Mouse (Mus musculus) CH12.LX (cell line): ENCODE results near the gene Rnd1. TPM values are rescaled to one million over a fixed set of nuclear protein-coding genes. Genes with fewer than 3 reads are reported as not detected.
A peak's percentile ranks its signal among the peaks of the same experiment; 100 is the strongest.

Source experiments
- DNase-seq: peaks from one replicate; pipeline ENCODE4 v3.0.0-alpha.2; 2013; ENCODE audit errors: extremely low read depth
- H3K27ac ChIP-seq: 2 replicates; pipeline ENCODE4 v1.5.1; 2012; ENCODE audit warnings: low read depth, mild to moderate bottlenecking, control low read depth, moderate library complexity; ENCODE audit not compliant: insufficient read depth
- H3K27me3 ChIP-seq: replicated peaks from 2 replicates; pipeline ENCODE3; 2012; ENCODE audit warnings: inconsistent platforms
- H3K36me3 ChIP-seq, 2 experiments: replicated peaks in 1 of 2; 2 replicates each; pipeline versions ENCODE3 to v1.6.1; 2012; ENCODE audit warnings: inconsistent platforms in 1 of 2, low read length in 1 of 2, mild to moderate bottlenecking in 1 of 2, mixed read lengths in 1 of 2, moderate library complexity in 1 of 2; ENCODE audit not compliant: control insufficient read depth in 1 of 2, insufficient read depth in 1 of 2
- H3K4me1 ChIP-seq, 2 experiments: 2 replicates each; pipeline ENCODE4 v1.6.1; 2012; ENCODE audit warnings: inconsistent platforms in 1 of 2, moderate library complexity in 1 of 2; ENCODE audit not compliant: insufficient read depth in 2 of 2, control insufficient read depth in 1 of 2
- H3K4me2 ChIP-seq: 2 replicates; pipeline ENCODE4 v1.6.1; 2012; ENCODE audit warnings: low read depth, mild to moderate bottlenecking, control low read depth; ENCODE audit not compliant: poor library complexity, insufficient read depth, severe bottlenecking
- H3K4me3 ChIP-seq, 3 experiments: fragments of 150-350 bp in 1 of 3; sonication (generic) in 1 of 3; replicated peaks in 1 of 3; 2 replicates each; pipeline versions ENCODE3 to v1.5.1; 2011 to 2012; ENCODE audit warnings: low read depth in 2 of 3, low read length in 2 of 3, mild to moderate bottlenecking in 2 of 3, moderate library complexity in 2 of 3, control low read depth in 1 of 3, improper control_type of control experiment in 1 of 3, inconsistent platforms in 1 of 3, mixed read lengths in 1 of 3; ENCODE audit not compliant: poor library complexity in 1 of 3
- H3K79me2 ChIP-seq: replicated peaks from 2 replicates; pipeline ENCODE4 v1.6.1; 2012; ENCODE audit warnings: mild to moderate bottlenecking, moderate library complexity; ENCODE audit not compliant: control insufficient read depth, poor library complexity, insufficient read depth, severe bottlenecking; ENCODE audit errors: extremely low read depth
- H3K9ac ChIP-seq: 2 replicates; pipeline ENCODE4 v1.6.1; 2012; ENCODE audit warnings: low read depth, mild to moderate bottlenecking, control low read depth, moderate library complexity; ENCODE audit not compliant: insufficient read depth
- H3K9me3 ChIP-seq: replicated peaks from 2 replicates; pipeline ENCODE3; 2012; ENCODE audit warnings: low read length, inconsistent platforms, mixed read lengths
- CTCF ChIP-seq, 2 experiments: IDR thresholded peaks in 1 of 2; conservative IDR thresholded peaks in 1 of 2; 2 replicates each; pipeline ENCODE4 v1.5.1; 2011 to 2012; ENCODE audit warnings: low read depth in 2 of 2, low read length in 2 of 2, improper control_type of control experiment in 1 of 2, inconsistent platforms in 1 of 2, mild to moderate bottlenecking in 1 of 2, moderate library complexity in 1 of 2
- MAZ ChIP-seq: IDR thresholded peaks from 2 replicates; pipeline ENCODE4 v1.6.1; 2012; ENCODE audit warnings: low read depth, mild to moderate bottlenecking, inconsistent platforms, low read length, improper control_type of control experiment, moderate library complexity
- MEF2A ChIP-seq: IDR thresholded peaks from 2 replicates; pipeline ENCODE4 v1.6.1; 2014; ENCODE audit warnings: low read depth, mild to moderate bottlenecking, inconsistent platforms, low read length, improper control_type of control experiment, borderline replicate concordance
- MXI1 ChIP-seq: IDR thresholded peaks from 2 replicates; pipeline ENCODE4 v1.6.1; 2011; ENCODE audit warnings: mild to moderate bottlenecking, low read depth, low read length, improper control_type of control experiment
- MYC ChIP-seq: IDR thresholded peaks from 2 replicates; pipeline ENCODE4 v1.6.1; 2011; ENCODE audit warnings: low read depth, mild to moderate bottlenecking, improper control_type of control experiment, low read length
- RAD21 ChIP-seq: IDR thresholded peaks from 2 replicates; pipeline ENCODE4 v1.6.1; 2011; ENCODE audit warnings: low read depth, mild to moderate bottlenecking, low read length, improper control_type of control experiment, moderate library complexity
- SIN3A ChIP-seq: IDR thresholded peaks from 2 replicates; pipeline ENCODE4 v1.6.1; 2012; ENCODE audit warnings: low read length, improper control_type of control experiment, inconsistent platforms
- SMC3 ChIP-seq: IDR thresholded peaks from 2 replicates; pipeline ENCODE4 v1.6.1; 2011; ENCODE audit warnings: low read depth, low read length, improper control_type of control experiment
- USF1 ChIP-seq: IDR thresholded peaks from 2 replicates; pipeline ENCODE4 v1.6.1; 2014; ENCODE audit warnings: low read depth, mild to moderate bottlenecking, inconsistent platforms, low read length, improper control_type of control experiment
- ZMIZ1 ChIP-seq: IDR thresholded peaks from 2 replicates; pipeline ENCODE4 v1.6.1; 2012; ENCODE audit warnings: low read depth, mild to moderate bottlenecking, inconsistent platforms, low read length, improper control_type of control experiment
- dilution Hi-C: fragments of 300-500 bp; cut with MboI; formaldehyde crosslinking; loops from 2 replicates; pipeline ENCODE4 v1.14.3; 2020; ENCODE audit warnings: low sequenced_read_pairs; ENCODE audit not compliant: extremely low pct_unique_long_range_greater_than_20kb, extremely low pct_ligation_motif_present
- in situ Hi-C: fragments of 300-500 bp; cut with MboI; formaldehyde crosslinking; loops from 3 replicates; pipeline ENCODE4 v1.14.3; 2019; ENCODE audit warnings: low sequenced_read_pairs, low pct_ligation_motif_present, low pct_unique_long_range_greater_than_20kb, mixed read lengths
- polyA plus RNA-seq: library from polyadenylated mRNA; unstranded; fragments of >175 nt; gene quantifications from 2 replicates; pipeline ENCODE4 v1.2.1, GENCODE M21; 2012; ENCODE audit warnings: low read depth; ENCODE audit not compliant: insufficient read length
- total RNA-seq, 2 experiments: library from RNA; depleted of rRNA; stranded (reverse); fragments of 300-350 nt in 1 of 2; fragments of >200 nt in 1 of 2; gene quantifications; 2 replicates each; pipeline ENCODE4 v1.2.3; 2012 to 2014

Gene Rnd1
- total and polyA plus RNA-seq, 3 experiments, result 6.0 to 9.4 (median 6.3) TPM

DNA sequence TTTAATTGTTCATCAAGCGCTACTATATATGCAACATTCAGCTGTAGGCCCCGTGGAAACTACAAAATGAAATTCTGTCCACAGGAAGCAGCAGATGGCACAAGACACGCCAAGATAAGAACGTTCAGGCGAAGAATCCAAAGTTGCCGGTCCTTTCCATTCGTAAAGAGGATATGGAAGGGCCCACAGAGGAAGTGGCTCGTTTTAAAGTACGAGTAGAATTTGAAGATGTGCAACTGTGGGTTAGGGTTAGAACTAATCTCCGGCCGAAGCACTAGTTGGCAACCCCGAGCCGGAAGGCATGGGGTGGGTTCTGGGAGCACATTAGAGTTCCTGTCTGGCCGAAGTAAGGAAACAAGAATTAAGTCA is 15.1 kb downstream of the Rnd1 start:
- dilution Hi-C loops (no loop called here), in situ Hi-C loops (no loop called here)
- no peak for TF ChIP-seq MEF2A
- 0 out of 2 replicates have a peak, but pooled peaks have one; percentile 33 for TF ChIP-seq MYC
- Histone ChIP-seq H3K9me3 (peaks cover 7% of the 10 kb centered on the region), H3K27ac (peak overlapping the region; percentile 82), H3K4me3 (peak overlapping the region; percentile 84 to 92 (median 88)), H3K4me1 (peaks cover 7 to 20% of the 10 kb centered on the region in 2 experiments), H3K36me3 (peaks cover 27 to 37% of the 10 kb centered on the region in 2 experiments), H3K9ac (peak overlapping the region; percentile 98), H3K4me2 (peak overlapping the region; percentile 80), H3K79me2 (peaks cover 31% of the 10 kb centered on the region), H3K27me3 (no peaks in the 10 kb centered on the region)
- DNase-seq, result peak; percentile 70

DNA sequence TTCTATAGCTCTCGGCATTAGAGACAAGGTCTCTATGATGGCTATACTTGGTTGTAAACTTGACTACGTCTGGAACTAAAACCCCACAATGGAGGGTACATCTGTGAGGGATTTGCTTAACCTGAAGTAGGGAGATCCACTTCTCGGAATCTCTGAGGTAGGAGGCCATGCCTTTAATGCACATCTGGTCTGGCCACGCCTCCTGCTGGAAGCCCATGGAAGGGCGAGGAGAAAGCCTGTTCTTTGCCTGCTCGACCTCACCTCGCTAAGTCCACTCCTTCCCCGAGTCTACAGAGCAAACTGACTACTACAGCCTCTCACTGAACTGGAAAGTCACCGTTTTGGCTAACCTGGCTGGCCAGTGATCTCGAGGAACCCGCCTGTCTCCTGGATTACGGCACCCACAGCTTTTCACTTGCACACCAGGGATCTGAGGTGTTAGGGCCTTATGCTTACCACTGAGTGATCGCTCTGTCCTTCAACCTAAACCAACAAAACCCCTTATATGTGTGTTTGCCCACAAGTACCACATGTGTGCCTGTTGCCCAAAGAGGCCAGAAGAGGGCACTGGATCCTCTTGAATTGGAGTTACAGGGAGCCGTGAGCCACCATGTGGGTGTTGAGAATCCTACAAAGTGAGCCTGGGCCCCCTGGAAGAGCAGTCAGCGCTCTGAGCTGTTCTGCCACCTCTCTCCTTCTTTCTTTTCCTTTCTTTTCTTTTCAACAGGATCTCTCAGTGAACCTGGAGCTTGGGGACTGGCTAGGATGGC is 20.1 kb downstream of the Rnd1 start:
- in situ Hi-C loops, result no loop called here
- peaks cover 7 to 11% of the 10 kb centered on the region in 2 experiments for H3K4me1 ChIP-seq
- dilution Hi-C loops, result no loop called here
- H3K27me3 ChIP-seq, result no peaks in the 10 kb centered on the region
- no peak overlapping the region for H3K4me3 ChIP-seq
- peaks cover 65 to 86% of the 10 kb centered on the region in 2 experiments for H3K36me3 ChIP-seq
- H3K9ac ChIP-seq, result no peak overlapping the region
- no peak for DNase-seq
- H3K9me3 ChIP-seq, result peaks cover 7% of the 10 kb centered on the region
- peaks cover 27% of the 10 kb centered on the region for H3K79me2 ChIP-seq
- TF ChIP-seq ZMIZ1 (no peak), SMC3 (no peak), RAD21 (peak; percentile 3), USF1 (no peak), CTCF (conservative IDR thresholded peaks at IDR 0.05 in 1 of 2, IDR thresholded peaks at IDR 0.05 in 1 of 2; ENCODE audit: low read depth in 2 of 2, low read length in 2 of 2) (peak in 1 of 2 experiments; percentile 44; a peak in 2 of 4 replicates)
- no peak overlapping the region for H3K27ac ChIP-seq
- no peak overlapping the region for H3K4me2 ChIP-seq

DNA sequence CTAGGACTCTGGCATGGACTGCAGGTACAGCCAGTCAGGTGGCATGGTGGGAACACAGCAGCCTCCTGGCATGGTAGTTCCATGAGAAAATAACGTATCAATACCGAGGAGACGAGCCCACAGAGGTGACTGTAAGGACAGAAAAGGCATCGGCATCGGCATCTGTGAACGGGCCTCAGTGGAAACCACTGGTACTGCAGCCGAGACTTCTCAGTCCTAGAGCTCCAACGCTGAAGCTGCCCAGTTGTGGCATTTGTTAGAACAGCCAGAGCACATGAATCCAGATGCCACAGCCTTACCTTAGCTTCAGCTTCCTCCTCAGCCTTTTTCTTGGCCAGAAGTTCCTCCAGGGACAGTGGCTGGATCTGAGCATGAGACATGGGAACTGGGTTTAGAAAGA is 25.1 kb downstream of the Rnd1 start:
- dilution Hi-C loops, result no loop called here
- Histone ChIP-seq H3K36me3 (peaks cover 85 to 97% of the 10 kb centered on the region in 2 experiments), H3K27me3 (no peaks in the 10 kb centered on the region), H3K9ac (no peak overlapping the region)
- in situ Hi-C loops, result no loop called here
- TF ChIP-seq SIN3A, result no peak
- no peak for TF ChIP-seq USF1
- no peak for TF ChIP-seq MAZ
- no peak for TF ChIP-seq SMC3
- no peak for TF ChIP-seq MXI1
- TF ChIP-seq, all 38 proteins: peak for 0
- no peak overlapping the region for H3K27ac ChIP-seq
- DNase-seq, result no peak
- H3K9me3 ChIP-seq, result no peaks in the 10 kb centered on the region
- no peak overlapping the region for H3K4me3 ChIP-seq
- H3K79me2 ChIP-seq, result no peaks in the 10 kb centered on the region
- H3K4me2 ChIP-seq, result no peak overlapping the region
- H3K4me1 ChIP-seq, result no peaks in the 10 kb centered on the region
